Mouse (Mus musculus): ENCODE data around the gene Tbc1d30.

DNA sequence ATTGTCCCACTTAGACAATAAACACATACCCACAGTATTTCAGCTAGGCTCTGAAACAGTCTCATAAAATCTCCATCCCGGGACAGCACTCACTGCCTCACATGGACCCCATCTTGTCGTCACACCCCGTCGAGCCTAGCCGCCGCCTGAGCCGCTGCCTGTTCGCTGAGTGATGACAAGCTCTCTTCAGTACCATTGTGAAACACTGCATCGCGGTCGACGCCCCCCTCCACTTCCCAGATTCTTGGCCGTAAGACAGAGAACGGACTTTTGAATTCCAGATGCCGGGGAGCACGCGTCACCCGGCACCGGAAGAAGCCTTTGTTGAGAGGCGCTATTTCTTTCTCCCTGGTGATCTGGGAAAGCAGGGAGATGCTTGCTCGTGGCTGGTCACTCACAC, 104.1 kb downstream of the Tbc1d30 start:
- TF ChIP-seq CTCF (IDR thresholded peaks at IDR 0.05; ENCODE audit: low read depth) (no peak), EP300 (optimal IDR thresholded peaks at IDR 0.05) (no peak)
